Mouse (Mus musculus) 416B (cell line): ENCODE measurements around the gene Tmco1.

Experiments used
- DNase-seq: peaks from one replicate; pipeline ENCODE4 v3.0.0; 2011; ENCODE audit warnings: low read depth

Tmco1 gene

GRCm38 (mm10) chr1:167374003-167374784, 66.0 kb downstream of the Tmco1 start:
- DNase-seq: no peak

GRCm38 (mm10) chr1:167374942-167375341, 66.8 kb downstream of the Tmco1 start:
- DNase-seq: no peak

- no peak for DNase-seq
Measured at GRCm38 (mm10) chr1:167378019-167378418, 69.8 kb downstream of the Tmco1 start.

- DNase-seq: no peak
Measured at GRCm38 (mm10) chr1:167379751-167380150, 71.6 kb downstream of the Tmco1 start.

- no peak for DNase-seq
Measured at GRCm38 (mm10) chr1:167380223-167380622, 72.0 kb downstream of the Tmco1 start.

GRCm38 (mm10) chr1:167381050-167382015, 73.2 kb downstream of the Tmco1 start:
- no peak for DNase-seq

- DNase-seq: no peak
Measured at GRCm38 (mm10) chr1:167382316-167382715, 74.1 kb downstream of the Tmco1 start.

- DNase-seq: no peak
Measured at GRCm38 (mm10) chr1:167382763-167383162, 74.6 kb downstream of the Tmco1 start.

- no peak for DNase-seq
Measured at GRCm38 (mm10) chr1:167383178-167383577, 75.0 kb downstream of the Tmco1 start.
